Mouse (Mus musculus) heart, embryonic 11.5 days (tissue): ENCODE data around the gene Ipmk. TPM values are rescaled to one million over a fixed set of nuclear protein-coding genes. Genes with fewer than 3 reads are reported as not detected.
"Not testable (repeated sequence)": the region's sequence is repeated elsewhere in the genome, so short reads cannot be mapped to it uniquely, and the experiment has no call there.

Experiments
- ATAC-seq: fragments of 200-750 bp; cut with Nextera tagmentation; replicated peaks from 2 replicates; pipeline ENCODE4 v1.8.0; 2017; ENCODE audit warnings: moderate library complexity; ENCODE audit not compliant: insufficient number of reproducible peaks, low FRiP score, low TSS enrichment
- H3K27ac ChIP-seq: fragments of 300-500 bp; sonication (generic); 2 replicates; pipeline ENCODE4 v1.5.1; 2014; ENCODE audit warnings: mild to moderate bottlenecking, low read depth, low read length
- H3K27me3 ChIP-seq: fragments of 300-500 bp; sonication (generic); 2 replicates; pipeline ENCODE4 v1.6.1; 2014; ENCODE audit warnings: mild to moderate bottlenecking, low read length, mixed read lengths; ENCODE audit not compliant: control insufficient read depth, insufficient read depth
- H3K36me3 ChIP-seq: fragments of 300-500 bp; sonication (generic); 2 replicates; pipeline ENCODE4 v1.6.1; 2014; ENCODE audit warnings: mild to moderate bottlenecking, low read length, moderate library complexity, mixed read lengths; ENCODE audit not compliant: control insufficient read depth, insufficient read depth
- H3K4me1 ChIP-seq: fragments of 300-500 bp; sonication (generic); 2 replicates; pipeline ENCODE4 v1.6.1; 2014; ENCODE audit warnings: low read length; ENCODE audit not compliant: control insufficient read depth, insufficient read depth
- H3K4me2 ChIP-seq: fragments of 300-500 bp; sonication (generic); 2 replicates; pipeline ENCODE4 v1.6.1; 2014; ENCODE audit warnings: mild to moderate bottlenecking, moderate library complexity
- H3K4me3 ChIP-seq: fragments of 300-500 bp; sonication (generic); 2 replicates; pipeline ENCODE4 v1.5.1; 2014; ENCODE audit warnings: low read depth, low read length
- H3K9ac ChIP-seq: fragments of 300-500 bp; sonication (generic); 2 replicates; pipeline ENCODE4 v1.6.1; 2014; ENCODE audit warnings: mild to moderate bottlenecking, low read depth, low read length, moderate library complexity
- H3K9me3 ChIP-seq: fragments of 300-500 bp; sonication (generic); replicated peaks from 2 replicates; pipeline ENCODE4 v1.6.1; 2016; ENCODE audit warnings: low read length; ENCODE audit not compliant: control insufficient read depth
- WGBS: fragments of 180-500 bp; shearing (Covaris S2); extraction: QIAGEN DNeasy Blood & Tissue Kit; methylation state at CpG from one replicate; pipeline ENCODE4 v1.1.7; 2014; ENCODE audit not compliant: insufficient replicate concordance; 5-methylcytosine and 5-hydroxymethylcytosine counted together
- polyA plus RNA-seq: library from polyadenylated mRNA; unstranded; fragments of >200 nt; fragmentation: Nextera tagmentation; extraction: Ambion mirVana; gene quantifications from 2 replicates; pipeline ENCODE4 v1.2.1, GENCODE M21; 2014

Ipmk gene
- polyA plus RNA-seq, 1 experiment from 2014 or later: 9.7 TPM

DNA sequence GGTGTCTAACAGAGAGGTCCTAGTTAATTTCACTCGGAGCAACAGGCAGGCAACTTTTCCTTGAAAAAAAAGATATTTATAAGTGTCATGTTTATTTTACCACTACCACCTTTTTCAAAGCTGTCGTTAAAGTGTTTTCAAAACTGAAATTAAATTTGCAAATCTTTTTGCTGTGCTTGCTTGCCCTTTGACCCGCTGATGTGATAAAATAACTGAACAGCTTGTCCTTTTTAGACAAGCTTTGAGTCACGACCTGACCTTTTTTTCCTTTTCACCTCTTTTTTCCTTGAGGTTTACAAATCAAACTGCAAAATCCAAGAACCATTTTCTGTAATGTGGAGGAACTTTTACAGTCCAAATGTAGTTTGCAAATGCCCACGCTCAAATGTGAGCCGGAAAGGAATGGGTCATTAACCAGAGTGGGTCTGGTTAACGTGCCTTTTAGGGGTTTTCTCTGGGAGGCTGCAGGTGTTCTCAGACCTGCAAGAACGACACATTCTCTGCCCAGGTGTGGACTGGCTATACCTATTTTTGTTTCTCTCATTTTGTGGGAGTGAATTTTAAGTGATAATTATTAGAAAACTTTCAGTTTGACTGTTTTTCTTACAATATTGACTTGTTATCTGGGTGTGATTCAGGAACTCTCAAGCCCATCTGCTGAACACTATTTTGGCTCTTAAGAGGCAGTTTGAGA, 35.4 kb downstream of the Ipmk start:
- WGBS: 81% methylated on average over 8 of the region's 8 CpGs
- Histone ChIP-seq H3K36me3 (0 out of 2 replicates have a peak, but pooled peaks cover 4% of the 10 kb centered on the region), H3K9me3 (no peaks in the 10 kb centered on the region), H3K27ac (no peak overlapping the region), H3K4me3 (no peak overlapping the region), H3K4me2 (no peak overlapping the region), H3K4me1 (no peaks in the 10 kb centered on the region), H3K27me3 (no peaks in the 10 kb centered on the region), H3K9ac (no peak overlapping the region)
- ATAC-seq: no peak

DNA sequence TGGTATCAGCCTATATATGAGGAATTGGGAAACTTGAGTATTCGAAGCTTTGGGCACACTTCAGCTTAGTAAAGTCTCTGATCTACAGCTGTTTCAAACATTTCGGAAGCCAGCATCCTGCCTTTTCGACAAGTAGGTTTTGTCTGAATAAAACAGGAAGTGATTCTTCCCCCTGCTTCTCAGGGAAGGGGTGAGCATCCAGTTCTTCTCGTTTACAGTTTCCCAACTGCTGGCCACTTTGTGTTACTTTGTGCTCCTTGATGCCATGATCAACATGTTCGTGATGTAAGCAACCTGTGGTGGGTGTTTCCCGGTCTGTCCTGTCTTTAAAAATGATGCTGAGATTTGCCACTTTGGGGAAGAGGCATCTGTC, 36.0 kb downstream of the Ipmk start:
- WGBS: 74% methylated on average over 6 of the region's 6 CpGs
- not testable (repeated sequence) for H3K4me3 ChIP-seq, ATAC-seq, H3K4me1 ChIP-seq, H3K9ac ChIP-seq, H3K27me3 ChIP-seq, H3K36me3 ChIP-seq, H3K9me3 ChIP-seq, H3K27ac ChIP-seq, H3K4me2 ChIP-seq

DNA sequence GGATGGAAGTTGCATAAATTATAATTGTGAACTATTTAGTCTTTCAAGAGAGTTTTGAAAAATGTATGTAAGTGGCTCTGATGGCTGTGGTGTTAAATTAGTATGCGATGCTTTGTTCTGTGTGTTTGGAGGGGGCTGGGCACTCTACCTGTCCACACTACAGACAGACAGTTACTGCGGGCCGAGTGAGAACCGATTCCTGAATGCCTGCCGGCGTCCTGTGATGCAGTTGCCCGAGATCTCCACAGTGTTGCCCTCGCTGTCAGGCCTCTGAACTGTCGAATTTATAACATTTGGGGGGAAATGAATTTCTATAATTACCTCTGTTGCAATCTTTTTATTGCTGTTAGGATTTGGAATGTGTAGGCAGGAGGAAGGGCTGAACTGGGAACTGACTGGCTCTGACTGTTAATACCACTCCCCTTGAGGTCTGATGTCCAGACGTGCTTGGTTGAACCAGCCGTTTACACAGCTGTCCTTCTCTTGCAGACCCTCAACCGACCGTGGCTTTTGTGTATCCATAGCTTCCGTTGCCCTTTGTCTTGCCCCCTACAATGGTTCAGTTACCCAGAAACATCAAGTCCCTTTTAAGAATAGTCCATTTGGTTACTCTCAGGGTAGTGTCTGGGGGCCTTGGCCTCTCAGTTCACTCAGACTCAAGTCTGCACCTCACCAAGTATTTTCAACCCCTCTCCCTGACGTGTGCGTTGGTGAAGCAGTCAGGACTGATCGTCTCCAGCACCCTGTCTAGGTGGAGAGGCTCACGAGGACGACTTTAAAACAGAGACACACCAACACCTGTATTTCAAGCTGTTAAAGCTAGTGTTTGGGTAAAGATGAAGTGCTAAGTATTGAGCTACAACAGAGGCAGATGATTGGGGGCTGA, 36.8 kb downstream of the Ipmk start:
- no peak overlapping the region for H3K27ac ChIP-seq
- H3K27me3 ChIP-seq: no peaks in the 10 kb centered on the region
- no peaks in the 10 kb centered on the region for H3K4me1 ChIP-seq
- no peak for ATAC-seq
- no peaks in the 10 kb centered on the region for H3K36me3 ChIP-seq
- H3K4me3 ChIP-seq: no peak overlapping the region
- 83% methylated on average over 19 of the region's 19 CpGs for WGBS
- no peak overlapping the region for H3K9ac ChIP-seq
- no peaks in the 10 kb centered on the region for H3K9me3 ChIP-seq
- no peak overlapping the region for H3K4me2 ChIP-seq

GRCm38 (mm10) chr10:71389311-71389710, 41.7 kb downstream of the Ipmk start:
- no peaks in the 10 kb centered on the region for H3K27me3 ChIP-seq
- H3K4me3 ChIP-seq: no peak overlapping the region
- H3K4me2 ChIP-seq: no peak overlapping the region
- 87% methylated on average over 5 of the region's 5 CpGs for WGBS
- H3K36me3 ChIP-seq: no peaks in the 10 kb centered on the region
- no peaks in the 10 kb centered on the region for H3K4me1 ChIP-seq
- H3K9ac ChIP-seq: no peak overlapping the region
- no peak for ATAC-seq
- peaks cover 4% of the 10 kb centered on the region; the same call in 1 of the 2 replicates for H3K9me3 ChIP-seq
- no peak overlapping the region for H3K27ac ChIP-seq

DNA sequence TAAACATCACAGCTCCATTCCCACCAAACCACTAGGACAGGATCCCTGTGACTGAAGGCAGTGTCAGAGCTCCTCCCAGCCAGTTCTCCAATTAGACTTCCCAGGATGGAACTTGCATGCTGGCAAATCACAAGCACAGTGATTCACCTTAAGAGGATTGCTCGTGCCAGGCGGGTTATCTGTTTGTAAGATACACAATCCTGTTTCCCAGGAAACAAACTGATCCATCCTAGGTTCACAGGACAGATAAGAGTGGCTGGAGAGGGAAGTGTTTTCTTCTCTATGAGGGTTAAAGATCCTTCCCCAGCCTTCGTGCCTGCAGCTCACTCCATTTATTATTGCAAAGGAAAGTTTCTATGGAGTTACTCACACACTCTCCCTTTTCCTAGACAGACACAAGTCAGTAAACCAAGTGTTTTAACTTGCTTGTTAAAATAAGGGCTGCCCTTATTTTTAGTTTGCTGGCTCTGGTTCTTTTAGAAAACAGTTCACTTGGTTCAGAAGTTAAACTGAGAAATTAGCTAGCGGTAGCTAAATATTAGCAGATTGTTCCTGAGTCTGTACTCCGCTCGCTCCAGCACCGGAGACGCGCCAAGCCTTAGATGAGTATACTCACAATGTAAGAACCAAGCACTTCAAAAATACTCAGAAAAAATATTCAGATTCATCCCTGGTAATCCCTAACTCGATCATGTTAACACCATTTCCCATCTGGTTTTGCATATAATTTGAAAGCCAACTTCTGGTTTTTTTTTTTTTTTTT, 51.0 kb downstream of the Ipmk start:
- Histone ChIP-seq H3K4me3 (no peak overlapping the region), H3K9me3 (no peaks in the 10 kb centered on the region; the same call in 1 of the 2 replicates), H3K27ac (no peak overlapping the region), H3K4me2 (no peak overlapping the region), H3K9ac (no peak overlapping the region), H3K27me3 (no peaks in the 10 kb centered on the region), H3K36me3 (no peaks in the 10 kb centered on the region), H3K4me1 (no peaks in the 10 kb centered on the region)
- ATAC-seq: no peak
- 61% methylated on average over 10 of the region's 10 CpGs for WGBS

GRCm38 (mm10) chr10:71399399-71399798, 51.8 kb downstream of the Ipmk start:
- Histone ChIP-seq H3K9ac (no peak overlapping the region), H3K27me3 (no peaks in the 10 kb centered on the region), H3K4me3 (no peak overlapping the region), H3K4me1 (no peaks in the 10 kb centered on the region), H3K4me2 (no peak overlapping the region), H3K9me3 (no peaks in the 10 kb centered on the region), H3K36me3 (no peaks in the 10 kb centered on the region), H3K27ac (no peak overlapping the region)
- WGBS: 28% methylated on average over 8 of the region's 8 CpGs
- no peak for ATAC-seq

DNA sequence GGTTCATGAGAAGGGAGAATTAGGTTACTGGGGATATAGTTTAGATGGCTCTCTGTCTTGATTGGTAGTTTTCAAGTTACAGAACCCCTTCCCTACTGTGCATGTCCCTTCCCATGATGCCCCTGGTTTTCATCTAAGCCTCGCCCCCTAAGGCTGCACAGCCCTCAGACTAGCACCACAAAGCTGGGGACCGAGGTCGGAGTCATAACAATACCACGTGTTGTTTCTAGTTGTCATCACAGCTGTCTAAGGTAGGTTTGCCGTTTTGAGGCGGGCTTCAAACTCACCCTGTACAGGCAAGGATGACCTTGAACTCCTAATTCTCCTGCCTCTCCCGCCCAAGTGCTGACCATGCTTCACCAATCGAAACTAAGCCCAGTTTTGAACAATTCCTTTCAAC, 52.4 kb downstream of the Ipmk start:
- Histone ChIP-seq H3K4me1 (no peaks in the 10 kb centered on the region), H3K4me3 (no peak overlapping the region), H3K9me3 (no peaks in the 10 kb centered on the region), H3K27me3 (no peaks in the 10 kb centered on the region), H3K36me3 (no peaks in the 10 kb centered on the region), H3K4me2 (no peak overlapping the region), H3K9ac (no peak overlapping the region), H3K27ac (no peak overlapping the region)
- no peak for ATAC-seq
- WGBS: 78% methylated on average over 8 of the region's 8 CpGs

GRCm38 (mm10) chr10:71400818-71401646, 53.5 kb downstream of the Ipmk start:
- H3K27me3 ChIP-seq: no peaks in the 10 kb centered on the region
- no peaks in the 10 kb centered on the region for H3K9me3 ChIP-seq
- 70% methylated on average over 13 of the region's 13 CpGs for WGBS
- H3K9ac ChIP-seq: no peak overlapping the region
- H3K27ac ChIP-seq: no peak overlapping the region
- no peaks in the 10 kb centered on the region for H3K36me3 ChIP-seq
- H3K4me2 ChIP-seq: no peak overlapping the region
- ATAC-seq: no peak
- H3K4me1 ChIP-seq: no peaks in the 10 kb centered on the region
- H3K4me3 ChIP-seq: no peak overlapping the region
